Mouse (Mus musculus): Measurements from ENCODE around the gene Ifrd2. TPM values are rescaled to one million over a fixed set of nuclear protein-coding genes. Genes with fewer than 3 reads are reported as not detected.
A peak's percentile ranks its signal among the peaks of the same experiment; 100 is the strongest.

Ifrd2 gene
- polyA plus RNA-seq, 1 experiment, result 65.1 TPM

DNA sequence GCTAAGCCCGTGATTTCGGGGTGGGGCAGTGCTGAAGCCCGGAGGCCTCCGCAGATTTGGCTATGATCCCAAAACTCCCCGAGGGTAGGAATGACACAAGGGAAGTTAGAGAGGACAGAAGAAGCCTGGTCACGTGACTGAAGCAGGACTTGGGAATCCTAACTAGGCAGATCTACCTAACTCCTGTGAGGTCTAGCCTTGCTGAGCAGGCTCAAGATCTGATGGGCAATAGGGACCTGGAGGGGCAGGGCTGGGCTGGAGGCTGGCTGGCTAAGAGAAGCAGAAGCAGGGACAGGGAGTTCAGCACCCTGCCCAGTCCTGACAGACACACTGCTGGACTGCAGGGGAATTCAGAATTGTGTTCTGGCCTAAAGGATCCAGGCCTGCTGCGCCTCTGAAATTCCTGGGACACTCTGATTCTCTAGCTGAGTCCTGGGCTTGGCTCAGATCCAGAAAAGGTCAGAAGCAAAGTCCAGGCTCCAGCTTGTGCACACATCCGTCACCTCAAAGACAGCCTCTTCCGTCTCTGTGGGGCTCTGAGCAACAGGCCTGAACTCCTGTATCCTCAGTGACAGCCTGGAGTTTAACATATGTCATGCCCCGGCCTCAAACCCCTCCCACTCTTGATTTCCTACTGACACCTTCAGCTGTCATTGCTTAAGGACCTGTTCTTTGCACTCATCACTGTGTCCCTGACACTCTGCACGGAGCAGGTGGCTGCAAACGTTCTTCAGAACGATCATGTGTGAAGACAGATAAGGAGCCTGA is 31.5 kb downstream of the Ifrd2 start:
- peaks cover 68% of the 10 kb centered on the region for H3K36me3 ChIP-seq (ENCODE audit: control insufficient read depth, insufficient read depth, low read length)
- H3K27ac ChIP-seq (ENCODE audit: control insufficient read depth, insufficient read depth, low read length), result no peak overlapping the region
- TF ChIP-seq CTCF (IDR thresholded peaks at IDR 0.05; ENCODE audit: borderline replicate concordance, control insufficient read depth, extremely low read depth, insufficient read depth, low read length, poor library complexity), result no peak
- TF ChIP-seq POLR2A (IDR thresholded peaks at IDR 0.05; ENCODE audit: control insufficient read depth, extremely low read depth, insufficient read depth, low read length, poor library complexity), result no peak
- peaks cover 5% of the 10 kb centered on the region for H3K4me1 ChIP-seq (replicated peaks; ENCODE audit: control insufficient read depth, insufficient read depth, low read length)
- WGBS, result 90% methylated on average over 13 of the region's 13 CpGs
- DNase-seq, result no peak
- no peak overlapping the region for H3K4me3 ChIP-seq (ENCODE audit: control insufficient read depth, insufficient read depth, low read length)
- H3K27me3 ChIP-seq (ENCODE audit: control insufficient read depth, insufficient read depth, low read length), result no peaks in the 10 kb centered on the region

- Histone ChIP-seq H3K27me3 (ENCODE audit: control insufficient read depth, insufficient read depth, low read length) (no peaks in the 10 kb centered on the region), H3K36me3 (ENCODE audit: control insufficient read depth, insufficient read depth, low read length) (peaks cover 63% of the 10 kb centered on the region), H3K27ac (ENCODE audit: control insufficient read depth, insufficient read depth, low read length) (no peak overlapping the region), H3K4me1 (replicated peaks; ENCODE audit: control insufficient read depth, insufficient read depth, low read length) (peaks cover 11% of the 10 kb centered on the region), H3K4me3 (ENCODE audit: control insufficient read depth, insufficient read depth, low read length) (no peak overlapping the region)
- 93% methylated on average over 13 of the region's 13 CpGs for WGBS
- no peak for DNase-seq
- TF ChIP-seq CTCF (IDR thresholded peaks at IDR 0.05; ENCODE audit: borderline replicate concordance, control insufficient read depth, extremely low read depth, insufficient read depth, low read length, poor library complexity) (no peak), POLR2A (IDR thresholded peaks at IDR 0.05; ENCODE audit: control insufficient read depth, extremely low read depth, insufficient read depth, low read length, poor library complexity) (no peak)
These were observed 32.1 kb downstream of the Ifrd2 start for GRCm38 (mm10) chr9:107619546-107619879.

DNA sequence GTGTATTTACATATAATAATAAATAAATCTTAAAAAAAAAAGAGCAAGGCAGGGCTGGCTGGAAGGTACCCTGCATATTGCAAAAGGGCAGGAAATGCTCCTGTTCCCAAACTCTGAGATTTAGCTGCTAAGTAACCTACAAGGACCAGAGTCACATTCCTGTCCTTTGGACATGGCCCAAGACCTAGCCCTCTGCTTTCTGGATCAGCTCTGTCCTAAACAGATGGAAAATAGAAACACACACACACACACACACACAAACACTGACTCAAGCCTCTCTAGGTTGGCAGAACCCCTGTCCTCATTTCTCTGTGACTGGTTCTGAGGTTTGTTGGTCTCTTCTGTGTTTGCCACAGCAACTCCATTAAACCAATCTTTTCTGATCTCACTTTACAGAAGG is 33.5 kb downstream of the Ifrd2 start:
- H3K36me3 ChIP-seq (ENCODE audit: control insufficient read depth, insufficient read depth, low read length), result peaks cover 48% of the 10 kb centered on the region
- no peak overlapping the region for H3K27ac ChIP-seq (ENCODE audit: control insufficient read depth, insufficient read depth, low read length)
- no peak for DNase-seq
- H3K4me1 ChIP-seq (replicated peaks; ENCODE audit: control insufficient read depth, insufficient read depth, low read length), result peaks cover 23% of the 10 kb centered on the region
- H3K27me3 ChIP-seq (ENCODE audit: control insufficient read depth, insufficient read depth, low read length), result no peaks in the 10 kb centered on the region
- TF ChIP-seq CTCF (IDR thresholded peaks at IDR 0.05; ENCODE audit: borderline replicate concordance, control insufficient read depth, extremely low read depth, insufficient read depth, low read length, poor library complexity) (no peak), POLR2A (IDR thresholded peaks at IDR 0.05; ENCODE audit: control insufficient read depth, extremely low read depth, insufficient read depth, low read length, poor library complexity) (no peak)
- H3K4me3 ChIP-seq (ENCODE audit: control insufficient read depth, insufficient read depth, low read length), result no peak overlapping the region

DNA sequence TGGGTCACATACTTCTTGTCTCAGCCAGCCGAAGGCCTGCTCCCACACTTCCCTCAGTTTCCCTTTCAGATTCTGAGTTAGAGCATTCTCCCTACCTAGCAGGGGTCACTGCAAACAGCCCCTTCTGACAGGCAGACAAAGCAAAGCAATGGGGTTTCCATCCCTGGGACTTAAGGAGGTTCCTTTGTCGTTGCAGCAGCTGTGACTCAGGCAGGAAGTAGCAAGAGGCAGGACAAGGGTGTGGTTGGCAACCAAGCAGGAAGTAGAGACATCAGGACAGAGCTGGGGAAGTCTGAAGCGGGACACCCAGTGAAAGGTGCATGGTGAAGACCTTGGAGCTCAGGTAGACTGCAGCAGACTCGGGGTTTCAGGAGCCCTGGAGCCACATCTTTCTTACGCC is 37.1 kb downstream of the Ifrd2 start:
- Histone ChIP-seq H3K36me3 (ENCODE audit: control insufficient read depth, insufficient read depth, low read length) (peaks cover 14% of the 10 kb centered on the region), H3K27ac (ENCODE audit: control insufficient read depth, insufficient read depth, low read length) (peak overlapping the region; percentile 86), H3K4me3 (ENCODE audit: control insufficient read depth, insufficient read depth, low read length) (peak overlapping the region; percentile 9), H3K27me3 (ENCODE audit: control insufficient read depth, insufficient read depth, low read length) (no peaks in the 10 kb centered on the region), H3K4me1 (replicated peaks; ENCODE audit: control insufficient read depth, insufficient read depth, low read length) (peaks cover 59% of the 10 kb centered on the region)
- peak; percentile 65 for DNase-seq
- 22% methylated on average over 5 of the region's 5 CpGs for WGBS
- TF ChIP-seq CTCF (IDR thresholded peaks at IDR 0.05; ENCODE audit: borderline replicate concordance, control insufficient read depth, extremely low read depth, insufficient read depth, low read length, poor library complexity) (no peak), POLR2A (IDR thresholded peaks at IDR 0.05; ENCODE audit: control insufficient read depth, extremely low read depth, insufficient read depth, low read length, poor library complexity) (no peak)

- peak overlapping the region; percentile 9 for H3K4me3 ChIP-seq (ENCODE audit: control insufficient read depth, insufficient read depth, low read length)
- peak overlapping the region; percentile 86 for H3K27ac ChIP-seq (ENCODE audit: control insufficient read depth, insufficient read depth, low read length)
- no peak for DNase-seq
- peaks cover 10% of the 10 kb centered on the region for H3K36me3 ChIP-seq (ENCODE audit: control insufficient read depth, insufficient read depth, low read length)
- 75% methylated on average over 3 of the region's 3 CpGs for WGBS
- TF ChIP-seq POLR2A (IDR thresholded peaks at IDR 0.05; ENCODE audit: control insufficient read depth, extremely low read depth, insufficient read depth, low read length, poor library complexity) (no peak), CTCF (IDR thresholded peaks at IDR 0.05; ENCODE audit: borderline replicate concordance, control insufficient read depth, extremely low read depth, insufficient read depth, low read length, poor library complexity) (no peak)
- H3K4me1 ChIP-seq (replicated peaks; ENCODE audit: control insufficient read depth, insufficient read depth, low read length), result peaks cover 63% of the 10 kb centered on the region
- H3K27me3 ChIP-seq (ENCODE audit: control insufficient read depth, insufficient read depth, low read length), result no peaks in the 10 kb centered on the region
These were observed 37.5 kb downstream of the Ifrd2 start for GRCm38 (mm10) chr9:107624951-107625350.

GRCm38 (mm10) chr9:107625351-107626128 is 38.1 kb downstream of the Ifrd2 start:
- Histone ChIP-seq H3K4me1 (replicated peaks; ENCODE audit: control insufficient read depth, insufficient read depth, low read length) (peaks cover 69% of the 10 kb centered on the region), H3K36me3 (ENCODE audit: control insufficient read depth, insufficient read depth, low read length) (peaks cover 4% of the 10 kb centered on the region; the same call in 1 of the 2 replicates)
- no peak for TF ChIP-seq CTCF (IDR thresholded peaks at IDR 0.05; ENCODE audit: borderline replicate concordance, control insufficient read depth, extremely low read depth, insufficient read depth, low read length, poor library complexity)
- no peak for TF ChIP-seq POLR2A (IDR thresholded peaks at IDR 0.05; ENCODE audit: control insufficient read depth, extremely low read depth, insufficient read depth, low read length, poor library complexity)

More at GRCm38 (mm10) chr9:107625351-107626128, 38.1 kb downstream of the Ifrd2 start:
- DNase-seq, result peak; percentile 43
- H3K4me3 ChIP-seq (ENCODE audit: control insufficient read depth, insufficient read depth, low read length), result no peak overlapping the region
- 91% methylated on average over 12 of the region's 12 CpGs for WGBS
- peak overlapping the region; percentile 86 for H3K27ac ChIP-seq (ENCODE audit: control insufficient read depth, insufficient read depth, low read length)
- no peaks in the 10 kb centered on the region for H3K27me3 ChIP-seq (ENCODE audit: control insufficient read depth, insufficient read depth, low read length)

Measured in thymus, adult 2 months (tissue).